Mouse (Mus musculus): Measurements from ENCODE around the gene Srsf9.
A peak's percentile ranks its signal among the peaks of the same experiment; 100 is the strongest.
"Not testable (repeated sequence)": the region's sequence is repeated elsewhere in the genome, so short reads cannot be mapped to it uniquely, and the experiment has no call there.

The Srsf9 gene

DNA sequence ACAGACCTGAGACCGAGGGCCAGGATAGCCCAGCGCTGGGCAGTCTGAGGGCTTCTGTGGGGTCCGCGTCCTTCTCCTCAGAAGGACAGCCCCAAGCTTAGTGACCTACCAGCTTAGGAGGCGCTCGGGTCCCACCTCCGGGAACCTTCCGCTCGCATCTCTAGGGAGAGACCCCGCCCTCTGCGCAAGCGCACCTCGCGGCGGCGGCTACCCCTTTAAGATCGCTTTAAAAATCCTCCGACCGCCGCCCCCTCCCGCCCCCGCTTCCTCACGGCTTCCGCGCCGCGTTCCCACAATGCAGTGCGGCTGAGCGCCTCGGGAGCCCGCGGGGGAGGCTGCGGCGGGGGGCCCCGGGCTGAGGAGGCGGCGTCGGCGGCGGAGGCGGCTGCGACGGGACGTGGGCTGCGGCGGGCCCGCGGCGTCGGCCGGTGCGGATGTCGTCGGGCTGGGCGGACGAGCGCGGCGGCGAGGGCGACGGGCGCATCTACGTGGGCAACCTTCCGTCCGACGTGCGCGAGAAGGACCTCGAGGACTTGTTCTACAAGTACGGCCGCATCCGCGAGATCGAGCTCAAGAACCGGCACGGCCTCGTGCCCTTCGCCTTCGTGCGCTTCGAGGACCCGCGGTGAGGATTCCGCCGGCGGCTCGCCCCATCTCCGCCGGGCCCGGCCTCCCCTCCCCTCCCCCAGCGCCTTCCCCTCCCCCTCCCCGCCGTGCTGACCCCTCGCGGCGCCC, at the start of gene Srsf9:
TSS of gene Srsf9 (plus strand) at position 303 of the 735 bp plus-strand sequence.
- peak; percentile 96 for DNase-seq (ENCODE audit: low spot score)

- no peak for DNase-seq (ENCODE audit: low spot score)
Measured at GRCm38 (mm10) chr5:115278053-115278452, 48.9 kb upstream of the Srsf9 start.

DNA sequence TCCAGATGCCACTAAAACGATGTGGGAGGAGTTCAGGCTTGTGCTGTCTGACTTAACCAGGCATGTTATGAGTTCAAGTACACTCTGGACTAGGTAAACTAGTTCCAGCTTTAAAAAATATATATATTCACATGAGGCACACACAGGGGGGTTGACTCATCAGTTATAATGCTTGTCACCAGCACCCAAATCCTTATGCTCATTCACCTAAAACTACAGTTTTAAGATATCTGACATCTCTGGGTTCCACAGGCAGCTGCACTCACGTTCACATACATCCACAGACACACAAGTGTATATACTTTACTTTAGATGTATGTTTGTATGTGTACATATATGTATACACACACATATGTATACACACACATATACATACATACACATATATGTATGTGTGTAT, 48.2 kb upstream of the Srsf9 start:
- no peak for DNase-seq (ENCODE audit: low spot score)

DNA sequence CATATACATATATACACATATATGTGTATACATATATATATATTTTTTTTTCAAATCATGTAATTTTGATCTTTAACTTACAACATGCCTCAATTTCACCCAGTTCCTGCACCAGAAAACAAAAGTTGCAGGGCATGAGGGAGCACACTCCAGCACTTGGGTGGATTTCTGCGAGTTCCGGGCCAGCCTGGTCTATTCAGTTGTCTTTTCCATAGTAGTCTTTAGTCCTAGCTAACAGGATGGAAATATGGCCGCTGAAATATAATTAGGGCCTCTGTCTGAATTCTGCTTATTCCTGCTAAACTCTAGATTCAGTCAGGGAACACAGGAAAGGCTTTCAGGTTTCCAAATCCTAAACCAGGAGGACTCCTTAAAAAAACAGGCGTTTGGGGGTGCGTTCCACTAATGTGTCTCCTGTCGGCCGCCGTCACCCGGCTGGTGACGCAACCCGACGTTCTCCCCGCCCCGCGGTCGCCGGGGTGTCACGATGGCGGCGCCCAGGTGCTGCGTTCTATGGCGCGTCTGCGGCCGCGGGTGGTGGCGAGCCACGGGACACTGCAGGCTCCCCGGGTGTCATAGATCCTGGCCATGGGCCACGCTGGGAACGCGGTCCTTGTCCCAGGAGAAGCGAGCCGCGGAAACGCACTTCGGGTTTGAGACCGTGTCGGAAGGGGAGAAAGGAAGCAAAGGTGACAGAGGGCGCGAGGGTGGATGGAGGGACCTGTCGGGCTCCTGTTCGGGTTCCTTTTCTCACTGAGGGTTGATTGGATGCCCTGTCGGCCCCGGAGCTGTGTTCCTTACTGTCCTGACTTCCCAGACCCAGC, 47.5 kb upstream of the Srsf9 start, which contains the start of gene Coq5:
TSS of gene Coq5 (plus strand) at position 441 of the 824 bp plus-strand sequence.
- peak; percentile 90 for DNase-seq (ENCODE audit: low spot score)

DNA sequence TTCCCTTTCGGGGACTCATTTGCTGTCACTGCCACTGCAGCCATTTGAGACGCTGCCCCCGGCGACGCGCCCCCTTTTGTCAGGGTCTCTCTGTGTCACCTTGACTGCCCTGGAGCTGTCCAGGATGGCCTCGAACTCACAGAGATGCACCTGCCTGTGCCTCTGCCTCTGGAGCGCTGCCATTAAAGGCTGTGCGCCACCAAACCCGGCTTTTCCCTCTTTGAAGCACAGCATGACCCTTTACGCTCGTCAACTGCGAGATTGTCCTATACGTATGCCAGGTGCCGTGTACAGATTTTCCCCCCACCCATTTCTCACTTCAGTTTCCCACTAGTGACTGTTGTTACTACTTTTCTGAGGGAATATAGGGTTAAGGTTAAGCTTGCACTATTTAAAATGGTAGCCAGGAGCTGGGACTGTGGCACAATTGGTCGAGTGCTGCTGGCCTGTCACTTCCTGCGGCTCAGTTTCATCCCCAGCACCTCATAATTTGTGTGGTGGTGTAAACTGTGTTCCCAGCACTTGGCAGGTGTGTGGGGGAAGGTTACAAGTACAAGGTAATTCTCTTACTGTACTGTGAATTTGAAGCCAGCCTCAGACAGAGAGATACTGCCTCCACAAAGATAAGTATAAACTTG, 46.8 kb upstream of the Srsf9 start:
- no peak for DNase-seq (ENCODE audit: low spot score)

- DNase-seq (ENCODE audit: low spot score) = no peak
Measured at GRCm38 (mm10) chr5:115284735-115285134, 42.2 kb upstream of the Srsf9 start.

DNA sequence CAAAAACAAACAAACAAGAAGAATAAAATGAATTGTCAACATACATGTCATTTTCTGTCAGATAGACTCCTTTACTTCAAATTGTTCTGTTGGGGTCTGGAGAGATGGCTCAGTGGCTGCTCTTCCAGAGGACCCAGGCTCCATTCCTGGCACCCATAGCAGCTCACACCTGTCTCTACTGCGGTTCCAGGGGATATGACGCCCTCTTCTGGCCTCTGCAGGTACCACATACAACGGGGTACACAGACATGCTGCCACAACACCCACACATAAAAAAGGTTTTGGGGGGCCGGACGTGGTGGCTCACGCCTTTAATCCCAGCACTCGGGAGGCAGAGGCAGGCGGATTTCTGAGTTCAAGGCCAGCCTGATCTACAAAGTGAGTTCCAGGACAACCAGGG, 32.8 kb upstream of the Srsf9 start:
- DNase-seq (ENCODE audit: low spot score) = no peak

- DNase-seq (ENCODE audit: low spot score) = no peak
Measured at GRCm38 (mm10) chr5:115296347-115296746, 30.6 kb upstream of the Srsf9 start.

DNA sequence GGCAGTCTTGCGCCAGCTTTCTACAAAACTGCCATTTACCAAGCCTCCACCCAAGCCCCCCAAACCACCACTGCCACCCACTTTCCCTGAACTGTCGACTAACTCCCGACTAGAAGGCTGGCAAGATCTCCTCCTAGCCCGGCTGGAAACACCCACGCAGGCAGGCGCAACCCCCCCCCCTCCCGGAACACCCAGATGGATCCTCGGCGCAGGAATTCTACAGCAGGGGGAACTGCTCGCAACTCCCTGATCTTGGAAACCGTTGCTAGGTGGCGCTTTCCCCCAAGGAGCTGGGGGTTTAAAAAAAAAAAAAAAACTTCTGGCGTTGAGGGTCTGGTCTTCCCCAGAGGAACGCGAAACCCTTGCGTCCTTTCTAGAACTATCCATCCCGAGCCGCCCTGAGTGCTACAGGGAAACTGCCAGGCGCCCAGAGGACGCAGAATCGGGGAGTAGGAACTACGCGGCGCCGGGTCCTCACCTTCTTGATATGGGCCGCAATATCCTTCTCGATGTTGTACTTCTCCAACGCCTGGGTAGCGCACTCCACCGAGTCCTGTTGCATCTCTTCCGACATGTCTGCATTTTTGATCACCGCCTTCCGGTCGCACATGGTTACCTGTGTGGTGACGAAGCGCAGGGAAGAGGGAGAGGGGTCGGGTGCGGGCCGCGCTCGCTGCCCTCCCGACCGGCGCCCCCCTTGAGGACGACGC, 26.8 kb upstream of the Srsf9 start:
- peak; percentile 36 for DNase-seq (ENCODE audit: low spot score)

- peak; percentile 100 for DNase-seq (ENCODE audit: low spot score)
Measured at GRCm38 (mm10) chr5:115300792-115301614, 26.0 kb upstream of the Srsf9 start, which contains the start of gene Dynll1. Gene Dynll1, minus strand, starts transcription at chr5:115300999.

DNA sequence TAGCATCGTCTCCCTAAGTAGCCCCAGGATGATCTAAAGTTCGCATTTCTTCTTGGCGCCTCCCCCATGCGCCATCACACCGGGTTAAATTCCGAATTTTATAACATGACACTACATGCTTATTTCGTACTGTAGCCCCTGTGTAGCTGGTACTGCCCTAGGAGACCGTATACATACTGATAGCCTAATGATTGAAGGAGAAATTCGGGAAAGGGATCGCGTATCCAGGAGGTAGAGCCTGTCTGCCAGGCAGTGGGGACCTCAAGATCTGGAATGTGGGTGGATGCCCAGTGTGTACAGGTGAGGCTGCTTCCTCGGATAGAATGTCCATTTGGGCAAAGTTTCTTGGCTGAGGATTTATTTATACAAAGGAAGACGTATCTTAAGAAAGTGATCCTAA, 25.4 kb upstream of the Srsf9 start:
- DNase-seq (ENCODE audit: low spot score) = no peak

DNA sequence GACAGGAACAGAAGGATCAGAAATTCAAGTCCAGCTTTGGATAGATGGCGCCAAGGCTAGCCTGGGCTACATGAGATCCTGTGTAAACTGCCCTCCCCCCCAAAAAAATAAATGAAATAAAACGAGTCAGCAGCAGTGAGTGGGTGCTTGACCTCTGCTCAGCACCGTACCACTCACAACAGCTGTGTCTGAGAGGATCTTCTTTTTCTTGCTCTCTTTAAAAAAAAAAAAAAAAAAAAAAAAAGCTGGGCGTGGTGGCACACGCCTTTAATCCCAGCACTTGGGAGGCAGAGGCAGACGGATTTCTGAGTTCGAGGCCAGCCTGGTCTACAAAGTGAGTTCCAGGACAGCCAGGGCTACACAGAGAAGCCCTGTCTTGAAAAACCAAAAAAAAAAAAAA, 24.8 kb upstream of the Srsf9 start:
- not testable (repeated sequence) for DNase-seq (ENCODE audit: low spot score)

- no peak for DNase-seq (ENCODE audit: low spot score)
Measured at GRCm38 (mm10) chr5:115312354-115312753, 14.6 kb upstream of the Srsf9 start.

GRCm38 (mm10) chr5:115312816-115313667, 13.9 kb upstream of the Srsf9 start:
- DNase-seq (ENCODE audit: low spot score) = no peak

DNA sequence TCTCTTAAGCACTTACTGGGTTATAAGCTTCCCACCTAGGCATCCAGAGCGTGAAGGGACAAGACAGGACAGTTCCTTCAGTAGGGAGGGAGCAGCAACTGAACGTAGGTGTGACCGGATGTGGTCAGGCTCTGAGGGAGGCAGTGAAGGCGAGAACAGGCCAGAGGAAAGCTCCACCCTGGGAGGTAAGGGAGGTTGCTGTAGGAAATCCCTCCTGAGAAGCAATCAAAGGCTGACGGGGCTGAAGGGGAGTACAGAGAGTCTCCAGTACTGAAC, 13.4 kb upstream of the Srsf9 start:
- no peak for DNase-seq (ENCODE audit: low spot score)

GRCm38 (mm10) chr5:115316968-115317644, 9.9 kb upstream of the Srsf9 start:
- no peak for DNase-seq (ENCODE audit: low spot score)

DNA sequence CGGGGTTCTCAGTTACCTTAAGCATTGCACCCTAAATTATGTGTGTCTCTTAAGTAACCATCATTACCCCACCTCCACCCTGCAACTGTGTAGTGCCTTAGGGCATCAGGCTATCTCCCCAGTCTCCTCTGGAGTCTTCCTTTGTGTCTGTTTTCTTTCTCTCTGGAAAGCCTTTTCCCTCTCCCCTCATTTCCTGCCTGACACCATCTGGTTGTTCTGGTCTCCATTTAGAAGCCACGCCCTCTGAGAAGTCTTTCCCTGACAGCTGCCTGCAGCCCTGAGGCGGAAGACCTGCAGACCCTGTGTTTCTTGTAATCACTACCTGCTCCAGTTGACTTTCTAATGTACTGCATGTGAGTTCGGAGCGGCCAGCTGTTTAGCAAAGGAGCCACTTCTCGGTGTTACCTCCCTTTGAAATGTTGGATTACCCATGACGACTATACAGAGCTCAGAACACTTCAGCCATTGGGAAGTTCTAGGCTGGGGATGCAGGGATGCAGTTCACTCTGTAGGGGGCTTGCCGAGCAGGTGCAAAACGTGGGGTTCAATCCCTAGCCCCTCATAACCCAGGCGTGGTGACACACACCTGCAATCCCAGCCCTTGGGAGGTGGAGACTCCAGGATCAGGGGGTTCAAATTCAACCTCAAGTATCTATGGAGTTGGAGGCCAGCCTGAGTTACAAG, 9.2 kb upstream of the Srsf9 start:
- DNase-seq (ENCODE audit: low spot score) = no peak

GRCm38 (mm10) chr5:115319004-115319940, 7.7 kb upstream of the Srsf9 start:
- DNase-seq (ENCODE audit: low spot score) = peak; percentile 52
